Mouse (Mus musculus) hematopoietic stem cell, adult 5-6 weeks (primary cell): ENCODE measurements at regions not wholly inside any gene's neighbourhood (a gene's known extent, or its start where the extent isn't known, plus 50 kb on each side); places are given as distances from the start of the nearest gene placed in this dataset.

Experiments used
- ATAC-seq, 2 experiments: fragments of 125-278 bp in 1 of 2; replicated peaks in 1 of 2; 2 replicates each; pipeline ENCODE4 v1.8.0; 2016 to 2017; ENCODE audit warnings: inconsistent platforms in 2 of 2, mild to moderate bottlenecking in 2 of 2, moderate number of reproducible peaks in 2 of 2, low read depth in 1 of 2, moderate TSS enrichment in 1 of 2; ENCODE audit not compliant: low FRiP score in 2 of 2, poor library complexity in 2 of 2, severe bottlenecking in 2 of 2, insufficient read depth in 1 of 2, low TSS enrichment in 1 of 2

GRCm38 (mm10) chr12:58334163-58334562 is 65.1 kb upstream of the Clec14a start:
- ATAC-seq: peak; percentile 53 to 67; a peak in 1 of 4 replicates

- no peak for ATAC-seq
These were observed 60.8 kb upstream of the Clec14a start for GRCm38 (mm10) chr12:58329913-58330312.

GRCm38 (mm10) chr12:58323953-58324352 is 54.9 kb upstream of the Clec14a start:
- peak; percentile 46 to 53; a peak in 3 of 4 replicates for ATAC-seq
